Comparison of ENCODE assay signal across 8 mouse cellular contexts in the genomic region with DNA sequence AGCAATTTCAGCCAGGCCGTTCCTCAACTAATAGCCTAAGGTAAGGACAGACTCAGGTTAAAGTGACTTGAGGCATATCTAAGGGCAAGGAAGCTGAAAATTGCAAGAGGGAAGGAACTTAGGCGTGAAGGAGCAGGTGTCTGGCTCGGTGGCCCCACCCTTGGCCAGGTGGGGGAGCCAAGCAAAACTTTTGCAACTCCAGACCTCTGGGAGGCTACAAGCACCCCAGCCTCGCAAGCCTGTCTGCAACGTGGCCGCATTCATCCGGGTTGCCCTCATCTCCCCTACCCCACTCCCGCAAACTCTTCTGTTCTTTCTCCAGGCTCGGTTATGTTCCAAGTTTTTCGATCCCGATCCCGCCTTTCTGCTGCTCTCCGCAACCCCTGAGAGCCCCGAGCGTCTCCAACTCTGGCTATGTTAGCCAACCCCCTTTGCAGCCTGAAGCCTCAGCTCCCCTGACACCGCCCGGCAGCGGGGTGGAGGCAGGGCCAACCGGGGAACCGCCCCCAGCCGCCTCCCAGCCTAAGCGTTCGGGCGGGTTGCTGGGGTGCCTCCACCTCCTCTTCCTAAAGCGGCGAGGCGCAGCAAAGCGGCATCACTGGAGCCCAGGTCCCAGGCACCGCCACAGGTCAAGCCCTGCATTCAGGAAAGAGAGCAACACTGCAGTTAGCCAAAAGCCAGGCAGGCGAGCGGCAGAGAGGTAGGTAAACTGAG. TPM values are rescaled to one million over a fixed set of nuclear protein-coding genes. Genes with fewer than 3 reads are reported as not detected.
DNase-seq lines count a peak whose midpoint lies in the region; ATAC-seq and TF ChIP-seq lines count a peak whose summit lies in the region.

Gene Stk26 (plus strand): TSS at position 201 of the 714 bp plus-strand sequence.

- peak within 1 kb of the TSS; percentile 77 for H3K4me2 ChIP-seq in forebrain, postnatal 0 days (ENCODE audit: low read depth)

- no peak for TF ChIP-seq POLR2A in cerebellum, adult 2 months (IDR thresholded peaks at IDR 0.05; ENCODE audit: borderline replicate concordance, insufficient read depth, low read length)

- H3K27ac ChIP-seq in cerebellum, adult 2 months (ENCODE audit: insufficient read depth, low read length), result no peak within 1 kb of the TSS
- H3K27ac ChIP-seq in forebrain, postnatal 0 days (ENCODE audit: low read depth, low read length), result no peak within 1 kb of the TSS

- H3K36me3 ChIP-seq in G1E (replicated peaks), result no peaks in the 10 kb centered on the region
- no peaks in the 10 kb centered on the region for H3K36me3 ChIP-seq in forebrain, postnatal 0 days (ENCODE audit: insufficient read depth)

- no peak within 1 kb of the TSS for H3K4me3 ChIP-seq in G1E (ENCODE audit: low read depth, low read length)
- peak within 1 kb of the TSS; percentile 62 for H3K4me3 ChIP-seq in cerebellum, adult 2 months (replicated peaks; ENCODE audit: insufficient read depth, low read depth, low read length)
- peak within 1 kb of the TSS; percentile 41 for H3K4me3 ChIP-seq in forebrain, postnatal 0 days (ENCODE audit: low read depth, low read length)

- ATAC-seq in G1E (ENCODE audit: extremely low read depth, insufficient number of reproducible peaks, low FRiP score, poor library complexity, severe bottlenecking), result peak; percentile 45
- ATAC-seq in forebrain, postnatal 0 days, result peak; percentile 77

- 0 out of 2 replicates have a peak within 1 kb of the TSS, but pooled peaks have one; percentile 18 for H3K9ac ChIP-seq in forebrain, postnatal 0 days

- 12% methylated on average over 31 of the region's 31 CpGs for WGBS in cerebellum, adult 2 months
- WGBS in forebrain, postnatal 0 days, result 23% methylated on average over 31 of the region's 31 CpGs

- H3K4me1 ChIP-seq in G1E (ENCODE audit: insufficient read depth, low read depth, low read length), result no peaks in the 10 kb centered on the region
- H3K4me1 ChIP-seq in cerebellum, adult 2 months (ENCODE audit: control insufficient read depth, insufficient read depth, low read length), result no peaks in the 10 kb centered on the region
- no peaks in the 10 kb centered on the region for H3K4me1 ChIP-seq in forebrain, postnatal 0 days (ENCODE audit: insufficient read depth)

- peaks cover 9% of the 10 kb centered on the region; the same call in 1 of the 2 replicates for H3K27me3 ChIP-seq in G1E (ENCODE audit: insufficient read depth, low read length)
- no peaks in the 10 kb centered on the region for H3K27me3 ChIP-seq in cerebellum, adult 2 months (ENCODE audit: control insufficient read depth, insufficient read depth, low read length)
- H3K27me3 ChIP-seq in forebrain, postnatal 0 days (ENCODE audit: insufficient read depth, low read length), result no peaks in the 10 kb centered on the region

- DNase-seq in G1E (ENCODE audit: low spot score), result no peak
- DNase-seq in cerebellum, adult 2 months, result peak; percentile 26 to 32
- DNase-seq in forebrain, postnatal 0 days, result no peak
- DNase-seq in heart, postnatal 4 days, result peak; percentile 61
- DNase-seq in layer of hippocampus, adult 8-10 months (ENCODE audit: low spot score in 2 of 2), result peak; percentile 3 to 23
- peak; percentile 63 for DNase-seq in lung, postnatal 10 days
- peak; percentile 7 for DNase-seq in ovary, postnatal 10 days (ENCODE audit: low spot score)
- DNase-seq in thymus, postnatal 14 days, result peak; percentile 90

- no peaks in the 10 kb centered on the region for H3K9me3 ChIP-seq in G1E (replicated peaks)
- no peaks in the 10 kb centered on the region for H3K9me3 ChIP-seq in forebrain, postnatal 0 days (ENCODE audit: low read length)

- TF ChIP-seq CTCF in G1E (IDR thresholded peaks at IDR 0.05; ENCODE audit: low read depth, low read length), result no peak
- TF ChIP-seq CTCF in cerebellum, adult 2 months (IDR thresholded peaks at IDR 0.05; ENCODE audit: borderline replicate concordance, insufficient read depth, low read depth, low read length), result no peak
- TF ChIP-seq CTCF in forebrain, postnatal 0 days (IDR thresholded peaks at IDR 0.05; ENCODE audit: low read depth), result no peak

RNA-seq across cellular contexts. Expression of gene Stk26, which starts in this region (rescaled TPM):
- not detected in 2 replicates for total RNA-seq in G1E (2014; fragmentation: Nextera tagmentation)
- total RNA-seq in G1E (2017), result 4.6 and 4.9 TPM in 2 replicates
- polyA plus RNA-seq in G1E (2012), result 0.09 and 0.24 TPM in 2 replicates
- polyA plus RNA-seq in cerebellum, adult 2 months (2012; rRNA removed), result 0.67 and 0.92 TPM in 2 replicates
- total RNA-seq in forebrain, postnatal 0 days (2014; rRNA removed), result 3.2 and 4.9 TPM in 2 replicates
- polyA plus RNA-seq in forebrain, postnatal 0 days (2015; fragmentation: Nextera tagmentation; extraction: Ambion mirVana), result 1.1 and 1.7 TPM in 2 replicates
- 1 to 10 TPM; 4.7 to 4.9 TPM for total RNA-seq in heart, postnatal 4 days (2021)
- total RNA-seq in layer of hippocampus, adult 8-10 months (2022), result 10 to 100 TPM in 1 of 4 experiments, 1 to 10 TPM in 3; 7.3 to 10.6 (median 8.1) TPM

Comparison
In these comparisons a context has a peak if more than half of its experiments do, and no peak if none do; other contexts are left out.
1. Peak in DNase-seq and H3K4me3 ChIP-seq in cerebellum, adult 2 months; RNA of the gene not detected or under 1 TPM.
2. DNase-seq: peak in heart, postnatal 4 days (single experiment), layer of hippocampus, adult 8-10 months (2 of 2), lung, postnatal 10 days (single experiment), ovary, postnatal 10 days (single experiment) and thymus, postnatal 14 days (single experiment); none in G1E (single experiment) and forebrain, postnatal 0 days (single experiment).